Mouse (Mus musculus) frontal cortex, postnatal 10 days (tissue): ENCODE results near the gene Ank.

Source experiments
- DNase-seq, 2 experiments: peaks; one replicate each; pipeline ENCODE4 v3.0.0; 2022; ENCODE audit warnings: low spot score in 2 of 2, mixed read lengths in 1 of 2

Ank gene

GRCm38 (mm10) chr15:27574992-27575781 is 108.7 kb downstream of the Ank start:
- no peak for DNase-seq

- DNase-seq: no peak
Measured at GRCm38 (mm10) chr15:27575932-27576331, 109.5 kb downstream of the Ank start.

GRCm38 (mm10) chr15:27576886-27577285 is 110.4 kb downstream of the Ank start:
- DNase-seq: no peak

GRCm38 (mm10) chr15:27577915-27578780 is 111.7 kb downstream of the Ank start:
- no peak for DNase-seq

GRCm38 (mm10) chr15:27578918-27579317 is 112.4 kb downstream of the Ank start:
- DNase-seq: no peak

- DNase-seq: no peak
Measured at GRCm38 (mm10) chr15:27579853-27580252, 113.4 kb downstream of the Ank start.

GRCm38 (mm10) chr15:27580771-27581170 is 114.3 kb downstream of the Ank start:
- no peak for DNase-seq

GRCm38 (mm10) chr15:27581640-27582039 is 115.2 kb downstream of the Ank start:
- no peak for DNase-seq

- DNase-seq: no peak
Measured at GRCm38 (mm10) chr15:27582428-27582827, 116.0 kb downstream of the Ank start.

GRCm38 (mm10) chr15:27583042-27583441 is 116.6 kb downstream of the Ank start:
- DNase-seq: peak in 1 of 2 experiments; percentile 58

GRCm38 (mm10) chr15:27583620-27584019 is 117.1 kb downstream of the Ank start:
- DNase-seq: no peak

- DNase-seq: no peak
Measured at GRCm38 (mm10) chr15:27585466-27586092, 119.1 kb downstream of the Ank start.

GRCm38 (mm10) chr15:27586093-27586480 is 119.6 kb downstream of the Ank start:
- no peak for DNase-seq

GRCm38 (mm10) chr15:27588087-27588826 is 121.8 kb downstream of the Ank start:
- no peak for DNase-seq

GRCm38 (mm10) chr15:27590812-27591211 is 124.3 kb downstream of the Ank start:
- no peak for DNase-seq

GRCm38 (mm10) chr15:27592620-27593320 is 126.3 kb downstream of the Ank start:
- no peak for DNase-seq

- peak in 1 of 2 experiments; percentile 46 for DNase-seq
Measured at GRCm38 (mm10) chr15:27593717-27594116, 127.2 kb downstream of the Ank start.

- DNase-seq: no peak
Measured at GRCm38 (mm10) chr15:27594973-27595372, 128.5 kb downstream of the Ank start.

GRCm38 (mm10) chr15:27595560-27595959 is 129.1 kb downstream of the Ank start:
- no peak for DNase-seq

GRCm38 (mm10) chr15:27596463-27597140 is 130.1 kb downstream of the Ank start:
- DNase-seq: no peak
